Mouse (Mus musculus) forebrain, embryonic 13.5 days (tissue): Measurements from ENCODE around the gene Bcl9l. TPM values are rescaled to one million over a fixed set of nuclear protein-coding genes. Genes with fewer than 3 reads are reported as not detected.
A peak's percentile ranks its signal among the peaks of the same experiment; 100 is the strongest.

ENCODE experiments used
- ATAC-seq: fragments of 200-750 bp; cut with Nextera tagmentation; 2 replicates; pipeline ENCODE4 v1.8.0; 2017
- H3K27ac ChIP-seq: fragments of 300-500 bp; sonication (generic); 2 replicates; pipeline ENCODE4 v1.5.1; 2015; ENCODE audit warnings: inconsistent platforms, mild to moderate bottlenecking, moderate library complexity
- H3K27me3 ChIP-seq: fragments of 300-500 bp; sonication (generic); 2 replicates; pipeline ENCODE4 v1.6.1; 2015; ENCODE audit warnings: mild to moderate bottlenecking, inconsistent platforms
- H3K36me3 ChIP-seq: fragments of 300-500 bp; sonication (generic); 2 replicates; pipeline ENCODE4 v1.6.1; 2015; ENCODE audit warnings: mild to moderate bottlenecking, inconsistent platforms; ENCODE audit not compliant: poor library complexity, severe bottlenecking
- H3K4me1 ChIP-seq: fragments of 300-500 bp; sonication (generic); 2 replicates; pipeline ENCODE4 v1.6.1; 2015; ENCODE audit warnings: inconsistent platforms
- H3K4me2 ChIP-seq: fragments of 300-500 bp; sonication (generic); 2 replicates; pipeline ENCODE4 v1.6.1; 2015; ENCODE audit warnings: inconsistent platforms, mild to moderate bottlenecking, moderate library complexity
- H3K4me3 ChIP-seq: fragments of 300-500 bp; sonication (generic); 2 replicates; pipeline ENCODE4 v1.5.1; 2015; ENCODE audit warnings: mild to moderate bottlenecking, inconsistent platforms
- H3K9ac ChIP-seq: fragments of 300-500 bp; sonication (generic); 2 replicates; pipeline ENCODE4 v1.6.1; 2015; ENCODE audit warnings: mild to moderate bottlenecking, inconsistent platforms
- H3K9me3 ChIP-seq: fragments of 300-500 bp; sonication (generic); replicated peaks from 2 replicates; pipeline ENCODE4 v1.6.1; 2016; ENCODE audit warnings: inconsistent platforms
- WGBS: fragments of 180-500 bp; shearing (Covaris S2); methylation state at CpG from one replicate; pipeline ENCODE4 v1.1.7; 2015; 5-methylcytosine and 5-hydroxymethylcytosine counted together
- polyA plus RNA-seq: library from polyadenylated mRNA; unstranded; fragments of >200 nt; fragmentation: Nextera tagmentation; extraction: Ambion mirVana; gene quantifications from 2 replicates; pipeline ENCODE4 v1.2.1, GENCODE M21; 2015

Bcl9l gene
- polyA plus RNA-seq, 1 experiment from 2014 or later = 8.6 TPM

GRCm38 (mm10) chr9:44492631-44493461, 10.2 kb downstream of the Bcl9l start:
- Histone ChIP-seq H3K27me3 (no peaks in the 10 kb centered on the region), H3K9me3 (no peaks in the 10 kb centered on the region), H3K36me3 (peaks cover 3% of the 10 kb centered on the region; the same call in 1 of the 2 replicates), H3K27ac (no peak overlapping the region), H3K4me1 (peaks cover 90% of the 10 kb centered on the region), H3K9ac (peak overlapping the region; percentile 46; the same call in 1 of the 2 replicates), H3K4me3 (no peak overlapping the region), H3K4me2 (peak overlapping the region; percentile 10; the same call in 1 of the 2 replicates)
- no peak for ATAC-seq
- WGBS = 60% methylated on average over 17 of the region's 17 CpGs

GRCm38 (mm10) chr9:44494261-44494862, 11.7 kb downstream of the Bcl9l start:
- peak overlapping the region; percentile 43 for H3K9ac ChIP-seq
- H3K4me3 ChIP-seq = no peak overlapping the region
- H3K9me3 ChIP-seq = no peaks in the 10 kb centered on the region
- no peaks in the 10 kb centered on the region for H3K27me3 ChIP-seq
- H3K4me1 ChIP-seq = peaks cover 90% of the 10 kb centered on the region
- peaks cover 3% of the 10 kb centered on the region; the same call in 1 of the 2 replicates for H3K36me3 ChIP-seq
- WGBS = 8% methylated on average over 11 of the region's 11 CpGs
- peak overlapping the region; percentile 59 for H3K27ac ChIP-seq
- peak overlapping the region; percentile 43 for H3K4me2 ChIP-seq
- no peak for ATAC-seq

GRCm38 (mm10) chr9:44494863-44495809, 12.5 kb downstream of the Bcl9l start:
- Histone ChIP-seq H3K36me3 (peaks cover 3% of the 10 kb centered on the region; the same call in 1 of the 2 replicates), H3K9ac (peak overlapping the region; percentile 43), H3K27ac (peak overlapping the region; percentile 59), H3K4me3 (no peak overlapping the region), H3K4me1 (peaks cover 90% of the 10 kb centered on the region), H3K9me3 (no peaks in the 10 kb centered on the region), H3K27me3 (no peaks in the 10 kb centered on the region), H3K4me2 (peak overlapping the region; percentile 43)
- WGBS = 37% methylated on average over 8 of the region's 9 CpGs
- ATAC-seq = no peak

GRCm38 (mm10) chr9:44495810-44496344, 13.3 kb downstream of the Bcl9l start:
- no peak for ATAC-seq
- WGBS = 87% methylated on average over 10 of the region's 10 CpGs
- Histone ChIP-seq H3K4me2 (0 out of 2 replicates have a peak overlapping the region, but pooled peaks have one; percentile 43), H3K27ac (no peak overlapping the region; the same call in 1 of the 2 replicates), H3K27me3 (no peaks in the 10 kb centered on the region), H3K9ac (no peak overlapping the region), H3K36me3 (peaks cover 6% of the 10 kb centered on the region), H3K9me3 (no peaks in the 10 kb centered on the region), H3K4me1 (peaks cover 90% of the 10 kb centered on the region), H3K4me3 (no peak overlapping the region)

- Histone ChIP-seq H3K4me1 (peaks cover 93% of the 10 kb centered on the region), H3K36me3 (peaks cover 14% of the 10 kb centered on the region), H3K27me3 (no peaks in the 10 kb centered on the region), H3K9ac (peak overlapping the region; percentile 5; the same call in 1 of the 2 replicates), H3K4me3 (no peak overlapping the region), H3K4me2 (no peak overlapping the region; the same call in 1 of the 2 replicates), H3K27ac (peak overlapping the region; percentile 1), H3K9me3 (no peaks in the 10 kb centered on the region)
- no peak for ATAC-seq
- WGBS = 49% methylated on average over 12 of the region's 12 CpGs
Measured at GRCm38 (mm10) chr9:44496803-44497461, 14.3 kb downstream of the Bcl9l start.

GRCm38 (mm10) chr9:44497624-44498377, 15.2 kb downstream of the Bcl9l start:
- Histone ChIP-seq H3K4me2 (peak overlapping the region; percentile 84), H3K27me3 (no peaks in the 10 kb centered on the region), H3K27ac (peak overlapping the region; percentile 95), H3K9me3 (no peaks in the 10 kb centered on the region), H3K9ac (peak overlapping the region; percentile 68), H3K36me3 (peaks cover 13% of the 10 kb centered on the region), H3K4me1 (peaks cover 90% of the 10 kb centered on the region), H3K4me3 (peak overlapping the region; percentile 43)
- 2% methylated on average over 11 of the region's 11 CpGs for WGBS
- no peak for ATAC-seq

- peak; percentile 80 for ATAC-seq
- Histone ChIP-seq H3K4me3 (peak overlapping the region; percentile 43), H3K27me3 (no peaks in the 10 kb centered on the region), H3K27ac (peak overlapping the region; percentile 95), H3K9ac (peak overlapping the region; percentile 68), H3K4me2 (peak overlapping the region; percentile 84), H3K36me3 (peaks cover 19% of the 10 kb centered on the region), H3K4me1 (peaks cover 81% of the 10 kb centered on the region), H3K9me3 (no peaks in the 10 kb centered on the region)
- WGBS = under 1% methylated on average over 59 of the region's 59 CpGs
Measured at GRCm38 (mm10) chr9:44498421-44499355, 16.1 kb downstream of the Bcl9l start.

- Histone ChIP-seq H3K4me3 (peak overlapping the region; percentile 43), H3K27me3 (no peaks in the 10 kb centered on the region), H3K4me2 (peak overlapping the region; percentile 84), H3K4me1 (peaks cover 72% of the 10 kb centered on the region), H3K9ac (peak overlapping the region; percentile 68), H3K27ac (peak overlapping the region; percentile 95), H3K36me3 (peaks cover 23% of the 10 kb centered on the region), H3K9me3 (no peaks in the 10 kb centered on the region)
- 3% methylated on average over 20 of the region's 20 CpGs for WGBS
- peak; percentile 25 for ATAC-seq
Measured at GRCm38 (mm10) chr9:44499356-44500162, 16.9 kb downstream of the Bcl9l start.

- Histone ChIP-seq H3K27me3 (no peaks in the 10 kb centered on the region), H3K4me3 (peak overlapping the region; percentile 43), H3K9ac (peak overlapping the region; percentile 68), H3K36me3 (peaks cover 29% of the 10 kb centered on the region), H3K9me3 (no peaks in the 10 kb centered on the region), H3K4me1 (peaks cover 71% of the 10 kb centered on the region), H3K4me2 (peak overlapping the region; percentile 84), H3K27ac (peak overlapping the region; percentile 95)
- ATAC-seq = peak; percentile 1; the same call in 1 of the 2 replicates
- 36% methylated on average over 5 of the region's 5 CpGs for WGBS
Measured at GRCm38 (mm10) chr9:44500163-44500533, 17.5 kb downstream of the Bcl9l start.
